Mouse (Mus musculus) small intestine, adult 2 months (tissue): Measurements from ENCODE around the gene 4632433K11Rik. TPM values are rescaled to one million over a fixed set of nuclear protein-coding genes. Genes with fewer than 3 reads are reported as not detected.

Experiments
- H3K27ac ChIP-seq: fragments of 200-500 bp; 2 replicates; pipeline ENCODE4 v1.5.1; 2012; ENCODE audit warnings: low read depth, low read length, control low read depth, inconsistent platforms; ENCODE audit not compliant: insufficient read depth
- H3K27me3 ChIP-seq: fragments of 200-500 bp; 2 replicates; pipeline ENCODE4 v1.6.1; 2012; ENCODE audit warnings: mild to moderate bottlenecking, moderate library complexity, low read length, inconsistent platforms; ENCODE audit not compliant: control insufficient read depth, insufficient read depth
- H3K36me3 ChIP-seq: fragments of 200-500 bp; 2 replicates; pipeline ENCODE4 v1.6.1; 2012; ENCODE audit warnings: mild to moderate bottlenecking, low read length, control low read depth, inconsistent platforms; ENCODE audit not compliant: control insufficient read depth, insufficient read depth
- H3K4me1 ChIP-seq: fragments of 200-500 bp; 2 replicates; pipeline ENCODE4 v1.6.1; 2012; ENCODE audit warnings: low read length, inconsistent platforms, mixed read lengths; ENCODE audit not compliant: control insufficient read depth, insufficient read depth, insufficient read length
- H3K4me3 ChIP-seq: fragments of 200-500 bp; 2 replicates; pipeline ENCODE4 v1.5.1; 2012; ENCODE audit warnings: low read depth, mild to moderate bottlenecking, control low read depth, inconsistent platforms, low read length, moderate library complexity
- CTCF ChIP-seq: fragments of 200-500 bp; IDR thresholded peaks from 2 replicates; pipeline ENCODE4 v1.5.1; 2012; ENCODE audit warnings: low read depth, mild to moderate bottlenecking, control low read depth, inconsistent platforms, low read length, moderate library complexity, mixed read lengths; ENCODE audit not compliant: insufficient replicate concordance, insufficient read length; ENCODE audit errors: extremely low read depth
- POLR2A ChIP-seq: fragments of 200-500 bp; IDR thresholded peaks from 2 replicates; pipeline ENCODE4 v1.6.1; 2012; ENCODE audit warnings: low read depth, mild to moderate bottlenecking, control low read depth, inconsistent platforms, low read length, moderate library complexity
- WGBS: fragments of 180-500 bp; shearing (Covaris S2); methylation state at CpG from one replicate; pipeline ENCODE4 v1.1.7; 2018; 5-methylcytosine and 5-hydroxymethylcytosine counted together
- polyA plus RNA-seq: library from polyadenylated mRNA; depleted of rRNA; stranded (reverse); fragments of >200 nt; gene quantifications from 2 replicates; pipeline ENCODE4 v1.2.3, GENCODE M21; 2012; rRNA removed

4632433K11Rik gene
- not detected in 2 replicates for polyA plus RNA-seq

DNA sequence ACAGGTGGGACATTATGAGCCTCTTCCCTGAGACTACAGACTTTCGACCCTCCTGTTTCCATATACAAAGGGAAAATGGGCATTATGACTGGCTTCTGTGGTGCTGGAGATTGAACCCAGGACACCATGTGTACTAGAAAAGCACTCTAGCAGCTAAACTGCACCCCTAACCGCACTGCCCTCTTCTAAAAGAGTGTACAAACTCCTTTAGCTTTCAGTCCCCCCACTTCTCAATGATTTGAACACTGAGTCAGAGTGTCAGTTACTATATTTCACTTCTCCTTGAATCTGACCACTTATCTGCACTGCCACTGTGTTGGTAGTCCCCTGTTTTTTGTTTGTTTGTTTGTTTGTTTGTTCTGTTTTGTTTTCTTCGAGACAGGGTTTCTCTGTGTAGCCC is at the start of gene 4632433K11Rik:
TSS of gene 4632433K11Rik (plus strand) at position 301 of the 400 bp plus-strand sequence.
- peaks cover 49% of the 10 kb centered on the region for H3K36me3 ChIP-seq
- 74% methylated on average over 3 of the region's 3 CpGs for WGBS
- TF ChIP-seq POLR2A (no peak), CTCF (no peak)

DNA sequence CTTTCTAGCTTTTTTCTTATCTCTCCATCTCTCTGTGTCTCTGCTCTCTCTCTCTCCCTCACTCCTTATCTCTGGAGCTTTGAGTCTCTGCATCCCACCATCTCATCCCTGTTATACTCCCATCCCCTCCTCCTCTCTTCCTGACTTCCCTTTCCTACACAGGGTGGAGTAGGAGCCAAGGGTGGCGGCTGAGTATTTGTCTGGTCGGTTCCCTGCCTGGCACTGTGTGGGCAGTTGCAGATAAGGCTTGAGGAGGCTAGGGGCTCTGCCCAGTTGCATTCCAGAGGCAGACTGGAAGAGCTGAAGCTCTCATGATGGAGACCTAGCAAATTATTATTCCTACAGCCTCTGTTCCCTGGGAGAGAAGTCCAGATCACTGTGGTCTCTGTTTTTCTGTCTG is 45.7 kb upstream of the 4632433K11Rik start:
- no peak overlapping the region for H3K4me3 ChIP-seq
- H3K4me1 ChIP-seq: no peaks in the 10 kb centered on the region
- TF ChIP-seq POLR2A (no peak), CTCF (no peak)
- WGBS: 22% methylated on average over 2 of the region's 2 CpGs
- H3K27ac ChIP-seq: no peak overlapping the region
- peaks cover 7% of the 10 kb centered on the region; the same call in 1 of the 2 replicates for H3K36me3 ChIP-seq
- H3K27me3 ChIP-seq: no peaks in the 10 kb centered on the region

More for the DNA sequence above, at the start of gene 4632433K11Rik:
- Histone ChIP-seq H3K27me3 (no peaks in the 10 kb centered on the region), H3K4me3 (no peak within 1 kb of the TSS), H3K4me1 (peaks cover 2% of the 10 kb centered on the region; the same call in 1 of the 2 replicates), H3K27ac (no peak within 1 kb of the TSS)

DNA sequence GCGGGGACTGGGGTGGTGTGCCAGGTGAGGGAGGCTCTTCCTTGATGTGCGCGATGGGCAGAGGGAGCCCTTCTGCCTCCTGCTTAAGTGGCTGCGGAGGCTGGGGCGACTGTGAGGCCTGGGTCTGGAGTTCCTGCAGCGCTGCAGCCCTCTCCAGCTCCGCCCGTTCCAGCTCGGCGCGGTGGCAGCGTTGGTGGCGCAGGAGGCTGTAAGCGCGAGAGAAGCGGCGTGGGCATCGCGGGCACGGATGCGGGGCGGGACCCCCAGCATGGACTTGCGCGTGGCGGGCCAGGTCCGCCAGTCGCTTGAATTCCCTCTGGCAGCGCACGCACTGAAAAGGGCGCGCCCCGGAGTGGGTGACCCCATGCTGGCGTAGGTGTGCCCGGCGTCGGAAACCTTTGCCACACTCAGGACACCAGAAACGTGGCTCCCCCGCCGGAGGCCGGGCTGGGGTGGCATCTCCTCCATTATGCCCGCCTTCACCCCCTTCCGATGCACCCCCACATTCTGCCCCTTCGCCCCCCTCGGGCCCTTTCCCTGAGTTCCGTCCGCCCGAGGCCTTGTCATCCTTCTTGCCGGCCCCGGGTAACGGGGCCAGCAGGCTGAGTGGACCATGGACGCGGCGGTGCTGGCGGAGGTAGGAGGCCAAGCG is 40.4 kb upstream of the 4632433K11Rik start:
- WGBS: 86% methylated on average over 53 of the region's 55 CpGs
- H3K36me3 ChIP-seq: peaks cover 11% of the 10 kb centered on the region; the same call in 1 of the 2 replicates
- no peak for TF ChIP-seq CTCF
- TF ChIP-seq POLR2A: no peak
- H3K27ac ChIP-seq: no peak overlapping the region
- H3K4me1 ChIP-seq: peaks cover 9% of the 10 kb centered on the region; the same call in 1 of the 2 replicates
- no peaks in the 10 kb centered on the region for H3K27me3 ChIP-seq
- H3K4me3 ChIP-seq: no peak overlapping the region

DNA sequence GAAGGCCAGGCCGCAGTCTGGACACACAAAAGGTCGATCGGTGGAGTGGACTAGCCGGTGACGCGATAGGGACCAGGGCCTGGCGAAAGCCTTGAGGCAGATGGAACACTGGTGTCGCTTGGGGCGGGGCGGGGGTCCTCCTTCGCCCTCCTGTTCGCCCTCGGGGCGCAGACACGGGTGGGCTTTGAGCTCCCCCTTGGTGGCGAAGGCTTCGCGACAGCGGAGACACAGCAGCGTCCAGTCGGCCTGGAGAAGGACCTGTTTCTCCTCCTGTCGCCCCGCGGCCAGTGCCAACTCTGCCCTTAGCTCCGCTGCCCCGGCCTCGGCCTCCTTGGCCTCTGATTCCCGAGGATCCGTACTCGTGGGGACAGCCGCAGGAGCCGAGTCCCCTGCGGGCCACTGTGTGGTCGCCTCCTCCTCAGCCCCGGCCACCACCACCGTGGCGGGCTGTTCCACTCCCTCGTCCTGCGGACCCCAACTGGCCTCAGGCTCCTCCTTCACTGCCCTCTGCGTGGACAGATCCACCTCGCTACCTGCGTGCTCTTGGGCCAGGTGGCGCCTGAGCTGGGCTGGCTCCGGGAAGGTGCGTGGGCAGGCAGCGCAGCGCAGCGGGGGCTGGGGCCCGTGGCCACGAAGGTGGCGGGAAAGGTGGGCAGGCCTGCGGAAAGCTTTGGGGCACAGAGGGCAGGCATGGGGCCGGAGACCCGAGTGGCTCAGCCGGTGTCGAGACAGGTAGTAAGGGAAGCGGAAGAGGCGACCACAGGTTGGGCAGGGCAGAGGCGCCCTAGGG is 39.7 kb upstream of the 4632433K11Rik start:
- no peak overlapping the region for H3K4me3 ChIP-seq
- no peak overlapping the region for H3K27ac ChIP-seq
- peaks cover 9% of the 10 kb centered on the region; the same call in 1 of the 2 replicates for H3K4me1 ChIP-seq
- WGBS: 83% methylated on average over 59 of the region's 59 CpGs
- TF ChIP-seq CTCF (no peak), POLR2A (no peak)
- peaks cover 11% of the 10 kb centered on the region; the same call in 1 of the 2 replicates for H3K36me3 ChIP-seq
- H3K27me3 ChIP-seq: no peaks in the 10 kb centered on the region

DNA sequence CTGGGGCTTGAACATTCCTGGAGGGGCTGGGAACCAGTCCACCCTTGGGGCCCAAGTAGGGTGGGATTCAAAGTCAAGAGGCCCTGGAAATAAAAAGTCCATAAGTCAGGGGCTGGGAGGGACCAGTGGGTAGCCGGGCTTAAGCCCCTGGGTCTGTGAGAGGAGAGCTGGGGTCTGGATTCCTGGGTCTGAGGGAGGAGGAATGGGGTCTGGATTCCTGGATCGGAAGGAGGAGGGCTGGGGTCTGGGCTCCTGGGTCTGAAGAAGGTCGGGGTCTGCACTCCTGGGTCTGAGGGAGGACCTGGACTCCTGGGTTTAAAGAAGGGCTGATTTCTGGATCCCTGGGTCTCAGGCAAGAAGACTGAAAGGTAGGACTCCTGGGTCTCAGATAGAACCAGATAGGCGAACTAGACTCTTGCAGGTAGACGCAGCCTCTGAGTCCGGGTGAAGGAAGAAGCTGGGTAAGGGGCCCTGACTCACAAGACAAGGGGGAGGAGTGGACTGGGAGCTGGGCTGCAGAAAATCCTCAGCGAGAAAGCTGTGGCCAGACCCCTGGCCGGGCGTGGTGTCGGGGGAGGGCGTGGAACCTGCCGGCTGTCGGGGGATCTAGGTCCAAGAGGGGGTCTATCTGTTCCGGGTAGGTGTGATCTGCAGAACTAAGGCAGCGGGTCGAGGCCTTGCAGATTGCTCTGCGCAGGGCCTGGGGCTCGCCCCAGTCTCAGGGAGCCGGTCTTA is 38.5 kb upstream of the 4632433K11Rik start:
- peaks cover 11% of the 10 kb centered on the region; the same call in 1 of the 2 replicates for H3K36me3 ChIP-seq
- no peaks in the 10 kb centered on the region for H3K27me3 ChIP-seq
- H3K4me1 ChIP-seq: peaks cover 9% of the 10 kb centered on the region; the same call in 1 of the 2 replicates
- H3K27ac ChIP-seq: no peak overlapping the region
- WGBS: 8% methylated on average over 19 of the region's 19 CpGs
- TF ChIP-seq CTCF (no peak), POLR2A (no peak)
- H3K4me3 ChIP-seq: peak overlapping the region; percentile 98

DNA sequence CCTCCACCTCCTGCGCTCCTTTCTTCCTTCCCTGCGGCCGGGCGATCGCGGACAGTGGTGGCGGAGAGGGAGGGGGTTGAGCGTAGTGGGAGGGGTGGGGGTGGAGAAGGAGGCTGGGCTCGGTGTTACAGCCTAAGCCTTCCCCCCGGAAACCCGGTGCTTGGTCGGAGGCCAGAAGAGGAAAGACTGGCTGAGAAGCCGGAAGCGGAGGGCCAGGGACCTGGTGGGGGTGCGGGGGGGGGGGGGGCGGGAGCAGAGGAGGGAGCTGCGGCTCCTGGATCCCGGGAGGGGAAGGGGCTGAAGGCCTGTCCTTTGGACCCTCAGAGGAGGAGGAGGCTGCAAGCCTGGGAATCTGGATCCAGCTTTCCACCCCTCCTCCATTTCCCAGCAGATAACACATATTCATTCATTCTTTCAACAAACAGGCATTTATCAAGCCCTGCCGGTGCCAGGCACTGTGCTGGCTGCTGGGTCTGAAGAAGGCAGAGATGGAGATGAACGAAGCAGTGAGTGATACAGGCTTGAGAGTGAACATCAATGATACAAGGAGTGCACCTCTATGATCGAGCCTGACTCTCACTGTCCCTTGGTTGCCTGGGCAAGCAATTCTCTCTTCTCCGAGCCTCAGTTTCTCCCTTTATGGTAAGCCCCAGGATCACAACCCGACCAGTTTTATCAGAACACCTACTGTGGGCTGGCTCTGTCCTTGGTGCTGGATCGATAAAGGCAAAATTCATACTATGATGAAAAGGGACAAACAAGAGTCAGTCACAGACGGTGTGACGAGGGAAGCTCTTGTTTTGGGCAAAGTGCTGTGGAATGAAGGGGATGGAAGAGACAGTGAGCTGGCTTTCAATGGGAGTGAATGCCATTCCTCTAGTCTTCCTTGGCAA is 37.7 kb upstream of the 4632433K11Rik start, which contains the start of gene Zfp579:
TSS of gene Zfp579 (minus strand) at position 156 of the 893 bp plus-strand sequence.
- peaks cover 9% of the 10 kb centered on the region; the same call in 1 of the 2 replicates for H3K4me1 ChIP-seq
- peaks cover 11% of the 10 kb centered on the region; the same call in 1 of the 2 replicates for H3K36me3 ChIP-seq
- WGBS: 3% methylated on average over 24 of the region's 26 CpGs
- H3K4me3 ChIP-seq: peak within 1 kb of the TSS; percentile 98
- TF ChIP-seq POLR2A (no peak), CTCF (no peak)
- 0 out of 2 replicates have a peak within 1 kb of the TSS, but pooled peaks have one; percentile 3 for H3K27ac ChIP-seq
- no peaks in the 10 kb centered on the region for H3K27me3 ChIP-seq
